Mouse (Mus musculus) inflammation-experienced regulatory T-cells, adult 6 months (primary cell): Measurements from ENCODE around the gene Capn15. TPM values are rescaled to one million over a fixed set of nuclear protein-coding genes. Genes with fewer than 3 reads are reported as not detected.

ENCODE experiments used
- ATAC-seq: one replicate; pipeline ENCODE4 v1.8.0; 2017
- polyA plus RNA-seq, 3 experiments: library from polyadenylated mRNA; unstranded; fragments of 100-300 nt; shearing (Covaris generic); gene quantifications; one replicate each; pipeline ENCODE4 v1.2.1; 2017

Capn15 gene
- 1 to 10 TPM; 5.6 to 6.0 (median 5.7) TPM for polyA plus RNA-seq

DNA sequence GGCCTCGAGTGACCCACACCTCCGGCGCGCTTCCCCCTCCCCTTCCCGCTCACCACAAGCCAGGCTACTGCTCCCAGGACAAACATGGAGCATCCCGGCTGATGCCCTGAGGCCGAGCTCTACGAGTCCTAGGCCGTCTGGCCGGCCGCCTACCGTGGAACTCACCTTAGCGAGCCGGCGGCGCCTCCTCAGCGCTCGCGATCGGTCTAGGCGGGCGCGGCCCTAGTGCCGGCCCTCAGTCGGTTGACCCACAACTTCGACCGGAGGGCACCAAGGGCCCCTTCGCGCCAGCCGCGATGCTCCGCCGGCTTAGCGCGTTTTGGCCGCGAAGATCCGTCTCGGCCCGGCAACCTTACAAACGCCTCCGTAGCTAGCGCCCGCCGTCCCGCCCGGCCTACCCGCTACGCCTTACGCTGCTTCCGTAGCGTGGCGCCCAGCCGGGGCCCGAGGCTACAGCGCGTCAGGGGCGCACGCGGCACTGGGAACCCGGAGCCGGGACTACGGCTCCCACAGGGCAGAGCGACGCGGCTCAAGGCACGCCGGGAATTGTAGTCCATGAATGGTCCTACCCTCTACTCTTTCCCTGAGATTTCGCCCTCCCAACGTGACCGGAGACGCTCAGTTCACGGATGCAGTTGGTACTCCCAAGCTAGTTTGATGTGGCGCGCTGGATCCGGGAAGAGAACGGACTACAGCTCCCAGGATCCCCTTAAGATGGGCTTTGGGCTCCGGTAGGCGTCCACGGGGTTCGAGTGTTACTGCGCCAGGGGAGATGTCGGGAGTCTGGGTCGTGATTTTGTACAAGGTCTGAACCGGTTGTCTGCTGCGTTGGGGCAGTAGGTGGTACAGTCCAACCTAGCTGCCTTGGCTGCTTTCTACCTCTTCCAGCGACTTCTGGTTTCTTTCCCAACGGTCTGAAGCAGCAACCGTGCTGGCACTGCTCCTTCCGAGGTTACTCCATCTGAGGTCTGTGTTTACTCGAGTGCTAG is at the start of gene Capn15:
Gene Capn15, minus strand, starts transcription at position 491 of the 989 bp plus-strand sequence.
- peak; percentile 99 for ATAC-seq

DNA sequence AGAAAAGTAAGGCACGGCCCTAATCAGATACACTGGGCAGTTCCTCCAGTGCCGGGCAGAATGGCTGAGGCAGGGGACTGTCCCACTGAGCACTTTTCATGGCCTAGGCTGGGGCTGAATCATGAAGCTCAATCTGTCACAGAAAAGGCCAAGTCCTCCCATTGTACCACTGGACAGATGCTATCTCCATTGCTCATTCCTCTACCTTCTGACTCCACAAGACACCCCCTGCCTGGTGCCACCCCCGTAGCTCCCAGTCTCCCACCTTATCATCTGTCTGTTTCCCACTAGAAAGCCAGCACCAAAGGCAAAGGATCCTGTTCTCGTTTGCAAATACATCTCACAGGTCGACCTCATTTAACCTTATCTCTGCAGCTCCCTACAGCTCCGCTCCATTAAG is 46.4 kb upstream of the Capn15 start:
- ATAC-seq: no peak

DNA sequence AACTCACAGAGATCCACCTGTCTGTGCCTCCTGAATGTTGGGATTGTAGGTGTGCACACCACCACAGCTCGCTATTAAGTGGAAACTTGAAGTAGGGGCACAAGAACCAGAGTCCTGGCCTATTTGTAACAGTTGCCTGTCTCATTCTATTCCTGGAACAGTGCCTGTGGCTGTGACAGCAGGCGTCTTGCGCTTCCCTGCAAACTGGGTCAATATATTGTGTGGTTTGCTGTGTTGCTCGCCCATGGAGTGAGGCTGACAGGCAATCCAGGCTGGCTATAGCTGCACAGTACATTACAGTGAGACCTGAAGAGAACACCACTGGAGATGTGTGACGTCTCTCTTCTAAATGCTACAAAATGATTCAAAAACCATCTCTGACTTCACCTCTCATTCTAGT is 46.0 kb upstream of the Capn15 start:
- no peak for ATAC-seq

DNA sequence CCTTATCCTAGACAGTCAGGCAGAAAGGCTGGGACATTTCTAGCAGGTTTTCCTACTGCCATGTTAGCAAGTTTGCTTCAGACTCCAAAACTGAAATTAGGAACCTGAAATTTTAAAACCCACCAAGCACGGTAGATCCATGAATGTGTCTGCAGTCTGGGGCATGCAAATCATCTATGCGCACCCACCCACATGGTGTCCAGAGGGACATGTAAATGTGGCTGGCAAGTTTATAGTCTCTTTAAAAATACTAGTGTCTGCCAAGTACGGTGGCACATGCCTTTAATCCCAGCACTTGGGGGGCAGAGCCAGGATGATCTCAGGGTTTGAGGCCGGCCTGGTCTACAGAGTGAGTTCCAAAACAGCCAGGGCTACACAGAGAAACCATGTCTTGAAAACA is 42.7 kb upstream of the Capn15 start:
- ATAC-seq: no peak

DNA sequence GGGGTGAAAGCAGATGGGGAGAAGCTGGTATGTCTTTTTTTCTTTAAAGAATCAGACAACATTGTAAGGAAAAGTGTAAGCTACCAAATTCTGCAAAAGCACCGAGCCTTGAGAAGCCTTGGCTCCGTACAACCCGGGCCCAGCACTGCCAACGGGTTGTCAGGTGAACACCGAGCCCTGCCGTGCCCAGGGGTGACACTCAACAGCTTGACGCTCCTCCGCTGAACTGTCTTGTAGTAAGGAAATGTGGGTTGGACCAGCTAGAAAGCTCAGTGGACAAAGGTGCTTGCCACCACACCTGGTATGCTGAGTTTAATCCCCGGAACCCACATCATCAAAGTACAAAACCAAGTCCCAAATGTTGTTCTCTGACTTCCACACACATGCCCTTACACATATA is 39.1 kb upstream of the Capn15 start:
- no peak for ATAC-seq

DNA sequence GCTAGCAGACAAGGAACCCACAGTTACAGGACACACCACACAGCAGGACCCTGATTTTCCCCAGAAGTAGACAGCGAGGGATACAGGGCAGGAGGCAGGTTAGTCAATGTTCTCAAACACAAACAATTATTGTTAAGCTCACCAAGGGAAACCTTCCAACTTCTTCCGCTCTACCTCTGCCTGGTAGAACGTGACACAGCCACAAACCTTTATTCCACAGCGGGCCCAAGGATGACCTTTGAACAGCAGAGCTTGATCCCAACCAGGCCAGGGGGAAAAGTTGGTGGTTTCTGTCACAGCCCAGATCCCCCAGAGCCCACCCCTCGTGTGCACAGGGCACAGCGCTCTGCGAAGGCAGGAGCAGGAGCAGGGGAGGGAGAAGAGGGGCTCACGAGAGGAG is 38.4 kb upstream of the Capn15 start:
- no peak for ATAC-seq

DNA sequence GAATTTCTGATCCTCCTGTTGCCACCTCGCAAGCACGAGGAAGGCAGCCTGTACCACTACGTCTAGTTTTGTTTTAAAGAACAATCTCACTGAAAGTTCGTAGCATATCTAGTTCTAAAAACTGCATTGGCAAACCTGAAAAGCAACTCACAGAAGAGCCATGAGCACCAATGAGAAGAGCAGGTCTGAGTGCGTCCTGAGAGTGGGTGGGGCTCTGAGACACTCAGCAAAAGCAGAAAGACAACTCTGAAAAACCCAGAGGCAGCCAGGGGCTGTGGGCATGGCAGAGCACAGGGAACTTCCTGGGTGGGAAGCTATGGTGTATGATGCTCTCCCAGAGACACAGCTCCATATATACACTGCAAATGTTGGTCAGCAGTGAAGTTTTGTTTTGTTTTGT is 37.6 kb upstream of the Capn15 start:
- no peak for ATAC-seq

DNA sequence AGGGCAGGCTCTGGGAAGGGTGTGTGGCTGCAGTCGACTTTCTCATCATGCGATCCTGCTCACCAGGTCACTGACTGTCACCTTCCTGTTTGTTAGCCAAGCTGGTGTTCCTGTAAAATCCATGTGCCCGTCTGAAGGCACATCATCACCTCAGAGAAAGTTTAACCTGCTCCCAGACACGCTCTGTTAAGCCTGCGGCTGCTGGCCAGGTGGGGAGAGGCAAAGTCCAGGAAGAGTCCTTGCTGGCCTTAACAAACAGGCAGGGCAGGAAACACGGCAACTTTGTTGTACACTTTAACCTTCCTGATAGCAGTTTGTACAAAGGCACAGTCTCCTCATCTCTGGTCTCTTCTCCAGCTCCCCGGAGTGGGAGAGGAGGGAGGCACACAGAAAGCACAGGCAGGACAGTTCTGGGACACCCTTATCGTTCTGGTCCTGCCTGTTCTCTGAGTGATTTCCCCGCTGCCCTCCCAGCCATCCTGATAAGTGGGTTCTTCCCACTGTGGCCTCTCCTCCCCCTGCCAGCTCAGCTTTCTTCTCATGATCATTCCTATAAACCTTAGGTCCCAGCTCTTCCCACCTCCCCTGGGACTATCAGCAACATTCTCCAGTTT is 36.2 kb upstream of the Capn15 start:
- no peak for ATAC-seq

DNA sequence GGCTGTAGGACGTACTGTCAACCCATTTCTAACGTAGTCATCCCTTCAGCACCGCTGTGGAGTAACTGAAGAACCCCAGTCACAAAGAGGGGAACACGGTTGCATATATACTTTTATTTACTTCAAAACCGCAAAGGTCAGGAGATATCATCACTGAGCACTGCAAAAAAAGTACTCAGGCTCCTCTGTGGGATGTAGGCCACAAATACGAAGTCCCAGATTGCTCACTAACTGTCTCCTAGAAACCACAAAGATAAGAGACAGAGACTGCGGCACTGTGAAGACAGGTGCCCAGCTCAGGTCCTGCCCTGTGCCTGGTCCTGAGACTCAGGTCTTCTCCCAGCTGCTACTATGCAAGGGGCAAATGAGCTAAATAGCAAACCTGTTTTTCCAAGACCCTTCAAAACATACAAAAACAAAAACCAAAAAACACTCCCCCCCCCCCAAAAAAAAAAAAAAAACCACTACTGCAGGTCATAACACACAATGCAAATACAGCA is 35.3 kb upstream of the Capn15 start:
- ATAC-seq: no peak

DNA sequence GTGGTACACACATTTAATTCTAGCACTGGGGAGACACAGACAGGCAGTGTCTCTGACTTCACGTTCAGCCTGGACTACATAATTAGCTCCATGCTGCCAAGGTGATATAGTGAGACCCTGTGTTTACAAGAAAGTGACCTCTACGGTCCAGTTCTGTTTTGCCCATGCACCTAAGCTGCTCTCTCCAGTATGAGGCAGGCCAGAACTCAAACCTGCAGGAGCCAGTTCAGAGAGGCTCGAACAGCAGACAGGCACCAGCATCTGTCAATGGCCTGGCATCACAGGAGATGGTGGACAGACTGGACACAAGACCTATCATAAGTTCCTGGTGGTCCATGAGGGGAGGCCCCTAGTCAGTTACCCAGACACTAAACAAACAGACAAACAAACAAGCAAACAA is 32.8 kb upstream of the Capn15 start:
- no peak for ATAC-seq

DNA sequence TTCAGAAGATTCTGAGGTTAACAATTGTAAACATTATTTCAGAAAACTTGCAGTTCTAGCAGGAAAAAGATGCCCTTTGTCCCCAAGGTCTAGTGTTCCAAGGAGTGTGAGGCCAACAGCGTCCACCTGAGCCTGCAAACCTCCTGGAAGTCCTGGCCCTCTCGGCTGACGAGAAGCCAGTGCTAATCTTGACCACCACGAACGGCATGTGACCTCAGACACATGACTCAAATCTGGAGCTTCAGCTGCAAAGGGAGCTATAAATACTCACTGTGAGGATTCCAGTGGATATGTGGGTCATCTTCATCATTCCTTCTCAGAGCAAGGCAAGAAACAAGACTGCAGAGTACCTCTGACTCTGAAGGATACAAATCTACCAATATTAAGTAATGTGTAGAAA is 32.4 kb upstream of the Capn15 start:
- no peak for ATAC-seq

DNA sequence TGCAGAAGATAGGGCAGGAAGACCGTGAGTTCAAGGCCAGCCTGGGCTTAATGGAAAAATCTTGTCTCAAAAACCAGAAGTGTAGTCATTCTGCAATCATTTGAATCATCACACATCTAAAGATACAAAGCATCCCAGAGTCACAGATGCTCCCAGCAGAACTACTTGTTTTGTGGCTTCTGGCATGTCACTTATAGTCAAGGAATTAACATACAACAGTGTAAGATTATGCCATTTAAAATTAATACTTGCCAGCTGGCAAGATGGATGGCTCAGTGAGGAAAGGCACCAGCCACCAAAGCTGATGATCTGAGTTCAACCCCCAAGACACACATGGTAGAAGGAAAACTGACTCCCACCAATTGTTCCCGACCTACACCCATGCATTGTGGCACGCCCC is 31.4 kb upstream of the Capn15 start:
- no peak for ATAC-seq

DNA sequence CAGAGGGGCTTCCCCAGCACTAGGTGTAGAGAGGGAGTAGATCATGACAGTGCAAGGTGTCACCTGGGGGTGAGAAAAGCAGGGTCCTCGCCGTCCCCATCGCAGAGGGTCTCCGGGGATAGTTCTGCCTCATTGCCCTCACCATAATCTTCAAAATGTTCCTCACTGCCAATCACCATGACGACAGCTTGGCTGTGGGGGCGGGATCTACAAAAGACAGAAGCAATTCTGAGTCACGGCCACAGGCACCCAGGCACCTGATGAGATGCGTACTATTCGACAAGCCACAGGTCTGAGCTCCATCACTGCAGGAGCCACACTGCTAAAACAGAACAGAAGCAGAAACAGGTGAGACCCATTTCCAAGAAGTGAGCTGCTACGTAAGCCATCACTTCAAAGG is 28.1 kb upstream of the Capn15 start:
- no peak for ATAC-seq

DNA sequence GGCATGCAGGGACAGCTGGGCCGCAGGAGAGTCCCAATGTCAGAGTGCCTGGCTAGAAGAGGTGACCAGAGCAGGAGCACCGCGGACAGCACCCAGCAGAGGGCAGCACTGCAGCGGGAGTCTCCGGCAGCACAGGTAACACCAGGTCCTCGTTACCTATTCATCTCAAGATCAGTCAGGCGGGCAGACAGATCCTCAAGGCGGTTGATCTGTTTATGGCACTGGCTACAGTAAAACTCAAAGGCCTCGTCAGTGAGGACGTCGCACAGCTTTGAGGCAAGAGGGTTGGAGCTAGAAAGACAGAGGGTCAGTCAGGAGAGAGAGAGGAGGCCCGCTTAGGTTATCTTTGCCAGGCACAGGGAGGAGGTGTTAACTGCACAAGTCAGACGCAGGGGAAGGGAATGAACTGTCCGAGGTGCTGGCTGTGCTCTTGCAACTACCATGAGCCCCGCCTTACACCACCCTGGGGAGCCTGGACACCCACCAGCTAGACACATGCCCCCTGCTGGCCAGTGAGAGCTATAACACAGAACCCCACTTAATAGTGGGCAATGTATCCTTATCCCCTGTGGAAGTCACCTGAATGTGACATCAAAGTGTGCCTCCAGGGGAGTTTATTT is 26.4 kb upstream of the Capn15 start:
- ATAC-seq: peak; percentile 79

DNA sequence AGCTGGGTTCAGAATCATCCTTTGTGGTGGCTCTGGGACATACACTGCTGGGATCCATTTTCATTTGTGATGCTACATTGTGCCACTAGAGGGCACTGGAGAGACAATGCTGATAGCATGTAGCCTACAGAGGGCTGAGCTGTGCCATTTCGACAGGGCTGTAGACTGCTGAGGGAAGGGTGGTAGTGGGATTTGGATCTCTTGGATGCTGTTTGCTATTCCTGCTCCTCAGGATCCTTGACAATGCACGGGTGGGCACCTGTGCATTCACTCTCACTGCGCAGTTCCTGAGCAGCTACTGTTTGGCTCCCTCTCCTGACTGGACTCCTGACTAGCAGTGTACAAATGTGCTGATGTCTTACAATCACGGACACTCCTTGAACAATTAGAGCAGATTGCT is 23.9 kb upstream of the Capn15 start:
- ATAC-seq: peak; percentile 73

DNA sequence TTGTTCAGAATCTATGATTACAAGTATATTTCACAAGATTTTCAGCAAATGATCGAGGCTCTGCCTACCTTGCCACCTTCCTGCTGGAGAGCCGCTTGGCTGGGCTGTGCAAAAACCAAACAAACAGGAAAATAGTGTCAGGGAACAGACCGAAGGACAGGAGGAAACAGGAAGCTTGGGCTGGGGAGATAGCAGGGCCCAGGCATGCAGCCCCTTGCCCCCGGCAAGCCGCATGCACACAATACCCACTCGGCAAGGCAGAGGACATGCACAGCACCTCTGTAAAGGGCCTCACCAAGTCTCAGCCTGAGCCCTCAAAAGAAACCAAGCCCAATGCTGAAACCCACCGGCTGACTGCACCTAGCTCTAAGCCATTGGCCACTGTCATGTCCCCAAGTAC is 23.2 kb upstream of the Capn15 start:
- no peak for ATAC-seq

DNA sequence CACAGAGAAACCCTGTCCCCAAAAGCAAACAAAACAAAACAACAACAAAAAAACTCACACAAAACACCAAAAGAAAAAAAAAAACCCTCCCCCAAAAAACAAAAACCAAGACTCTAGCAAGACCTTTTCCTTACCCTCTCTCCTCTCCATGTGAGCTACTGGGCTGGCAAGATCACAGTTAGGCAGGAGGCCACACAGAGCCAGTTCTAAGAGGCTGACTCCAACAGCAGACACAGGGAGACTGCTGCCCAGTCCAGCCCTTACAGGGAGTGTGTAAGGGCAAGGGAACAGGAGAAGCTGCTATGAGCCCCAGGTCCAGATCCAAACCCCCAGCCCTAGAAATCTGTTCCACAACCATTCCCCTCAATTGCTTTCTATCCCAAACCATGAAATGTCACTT is 22.7 kb upstream of the Capn15 start:
- ATAC-seq: no peak

DNA sequence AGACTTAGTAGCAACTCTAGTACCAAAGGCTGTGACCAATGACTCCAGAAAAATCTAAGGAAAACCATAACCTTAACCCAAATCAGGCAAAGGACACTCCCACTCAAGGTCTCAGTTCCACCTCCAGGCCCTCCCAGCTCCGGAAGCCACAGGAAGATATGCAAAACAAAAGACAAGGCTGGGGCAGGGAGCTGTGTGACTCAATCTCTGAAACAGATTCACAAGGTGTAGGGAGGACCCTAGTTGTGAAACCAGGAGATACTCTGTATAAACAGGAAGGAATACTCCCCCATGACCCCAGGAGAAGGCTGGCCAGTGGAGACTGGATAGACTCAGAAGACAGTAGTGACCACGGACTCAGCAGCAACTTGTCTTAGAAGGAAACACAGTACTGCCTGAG is 22.1 kb upstream of the Capn15 start:
- no peak for ATAC-seq

DNA sequence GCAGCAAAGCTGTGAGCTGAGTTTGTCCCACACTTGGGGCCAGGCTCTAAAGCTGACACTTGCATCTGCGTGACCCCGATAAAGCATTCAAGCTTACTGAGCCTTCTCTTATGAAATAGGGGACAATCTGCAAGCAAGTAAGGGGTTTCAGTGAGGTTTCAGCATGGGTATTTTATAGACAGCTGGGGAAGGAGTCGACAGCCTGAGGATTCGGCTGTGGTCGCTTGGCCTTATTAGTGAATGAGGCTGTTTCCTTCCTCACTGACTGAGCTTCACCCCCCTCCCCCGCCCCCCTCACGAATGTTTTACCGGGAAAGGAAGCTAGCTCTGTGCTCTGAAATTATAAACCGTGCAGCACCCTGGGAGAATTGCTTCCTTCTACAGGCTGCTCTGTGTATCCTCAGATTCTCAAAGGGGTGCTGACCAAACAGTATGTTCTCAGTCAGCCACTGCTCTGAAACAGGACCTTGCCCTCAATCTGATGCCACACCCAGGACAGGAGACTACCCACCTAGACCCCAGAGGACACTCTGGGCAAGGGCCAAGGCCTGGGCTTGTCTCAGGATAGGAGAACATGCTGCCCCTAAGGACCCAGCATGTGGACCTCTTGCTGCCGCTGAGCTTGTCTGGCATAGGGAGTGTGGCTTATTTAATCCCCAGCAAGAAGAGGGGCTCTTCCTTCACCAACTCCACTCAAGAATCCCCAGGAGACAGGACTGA is 20.3 kb upstream of the Capn15 start:
- ATAC-seq: no peak

DNA sequence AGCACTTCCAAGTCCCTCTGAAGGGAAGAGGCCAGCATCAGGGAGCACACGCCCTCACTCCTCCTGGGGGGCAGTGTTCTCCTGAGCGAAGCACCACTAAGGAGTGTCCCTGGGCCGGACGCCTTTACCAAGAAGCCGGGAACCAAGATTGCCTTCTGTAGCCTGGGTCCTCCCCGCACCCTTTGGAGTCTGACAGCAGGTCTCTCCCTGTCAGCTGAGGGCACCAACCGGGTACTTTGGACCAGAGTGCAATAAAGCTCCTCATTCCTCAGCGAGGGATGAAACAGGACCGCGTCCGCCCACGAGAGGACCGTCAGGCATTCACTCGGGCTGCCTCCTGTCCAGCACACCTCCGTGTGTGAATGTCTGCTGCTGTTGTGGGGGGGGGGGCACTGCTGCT is 19.1 kb upstream of the Capn15 start:
- ATAC-seq: no peak

DNA sequence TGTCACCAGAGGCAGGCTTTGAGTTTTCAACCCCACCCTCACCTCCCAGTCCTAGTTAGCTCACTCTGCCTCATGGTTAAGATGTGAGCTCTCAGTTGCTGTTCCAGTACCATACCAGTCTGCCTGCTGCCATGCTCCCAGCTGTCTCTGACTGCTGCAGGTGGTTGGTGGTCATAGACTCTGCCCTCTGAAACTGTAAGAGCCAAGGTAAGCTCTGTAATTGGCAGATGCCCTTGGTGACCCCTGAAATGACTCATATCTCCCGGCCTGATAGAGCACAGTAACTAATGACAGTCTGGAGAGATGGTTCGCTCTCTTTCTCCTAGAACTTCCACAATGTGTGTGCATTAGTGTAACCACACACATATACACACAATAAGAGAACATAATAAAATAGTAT is 18.3 kb upstream of the Capn15 start:
- no peak for ATAC-seq

DNA sequence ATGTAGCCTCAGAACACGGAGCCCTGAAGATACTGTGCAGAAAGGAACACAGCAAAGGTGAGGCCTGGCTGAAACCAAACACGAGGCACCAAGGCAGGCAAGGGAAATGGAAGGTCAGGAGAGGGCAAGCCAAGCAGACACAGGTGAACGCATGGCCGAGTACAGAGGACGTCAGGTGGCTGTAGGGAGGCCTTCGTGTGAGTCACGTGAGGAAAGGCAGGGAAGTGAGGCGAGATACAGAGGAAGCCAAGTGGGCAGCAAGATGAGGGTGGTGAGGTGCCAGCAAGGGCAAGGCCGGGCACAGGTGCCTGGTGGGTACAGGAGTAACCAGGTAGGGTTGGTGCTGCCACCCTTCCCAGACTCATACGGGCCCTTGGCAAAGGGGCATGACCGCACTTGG is 12.8 kb upstream of the Capn15 start:
- no peak for ATAC-seq

DNA sequence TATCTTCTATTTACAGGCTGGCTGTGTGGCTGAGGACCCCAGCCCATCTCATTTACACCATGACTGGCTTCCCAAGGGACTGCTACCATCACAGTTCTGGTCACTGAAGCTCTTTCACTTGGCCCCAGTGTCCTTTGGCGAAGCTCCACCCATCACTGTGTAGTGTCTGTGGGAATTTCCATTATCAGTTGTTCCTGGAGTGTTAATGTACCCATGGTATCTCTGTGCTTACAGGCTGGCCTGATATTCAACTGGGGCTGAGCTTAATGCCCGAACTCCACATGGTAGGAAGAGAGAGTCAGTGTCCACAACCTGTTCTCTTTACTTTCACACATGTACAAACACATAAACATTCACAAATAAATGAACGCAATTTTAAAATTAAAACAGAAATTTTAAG is 7.9 kb upstream of the Capn15 start:
- no peak for ATAC-seq
